Mouse (Mus musculus) ES-E14 (cell line): ENCODE measurements around the gene Mrpl41.
"Not testable (repeated sequence)": the region's sequence is repeated elsewhere in the genome, so short reads cannot be mapped to it uniquely, and the experiment has no call there.

Experiments used
- MAFK ChIP-seq: IDR thresholded peaks from 2 replicates; pipeline ENCODE4 v1.6.1; 2014; ENCODE audit warnings: mild to moderate bottlenecking, low read depth, low read length, inconsistent platforms; ENCODE audit not compliant: insufficient read depth
- ZC3H11A ChIP-seq: IDR thresholded peaks from 2 replicates; pipeline ENCODE4 v1.6.1; 2012; ENCODE audit warnings: low read depth, mild to moderate bottlenecking, inconsistent platforms, low read length, borderline replicate concordance
- ZNF384 ChIP-seq: IDR thresholded peaks from 2 replicates; pipeline ENCODE4 v1.6.1; 2012; ENCODE audit warnings: low read depth, low read length, inconsistent platforms

- TF ChIP-seq ZC3H11A, MAFK, ZNF384: not testable (repeated sequence)
Measured at GRCm38 (mm10) chr2:24944304-24944703, 30.6 kb downstream of the Mrpl41 start.
